Mouse (Mus musculus) C2C12 (cell line): ENCODE results near the gene Sdccag8.

Source experiments
- CEBPB ChIP-seq: IDR thresholded peaks from one replicate; pipeline ENCODE4 v1.6.1; 2011; ENCODE audit warnings: low read depth, mild to moderate bottlenecking, control low read depth, moderate library complexity
- CTCF ChIP-seq: IDR thresholded peaks from one replicate; pipeline ENCODE4 v1.5.1; 2011; ENCODE audit not compliant: control insufficient read depth, insufficient read depth, insufficient read length
- MYOG ChIP-seq: IDR thresholded peaks from one replicate; pipeline ENCODE4 v1.6.1; 2011; ENCODE audit not compliant: control insufficient read depth, insufficient read length; ENCODE audit errors: extremely low read depth

DNA sequence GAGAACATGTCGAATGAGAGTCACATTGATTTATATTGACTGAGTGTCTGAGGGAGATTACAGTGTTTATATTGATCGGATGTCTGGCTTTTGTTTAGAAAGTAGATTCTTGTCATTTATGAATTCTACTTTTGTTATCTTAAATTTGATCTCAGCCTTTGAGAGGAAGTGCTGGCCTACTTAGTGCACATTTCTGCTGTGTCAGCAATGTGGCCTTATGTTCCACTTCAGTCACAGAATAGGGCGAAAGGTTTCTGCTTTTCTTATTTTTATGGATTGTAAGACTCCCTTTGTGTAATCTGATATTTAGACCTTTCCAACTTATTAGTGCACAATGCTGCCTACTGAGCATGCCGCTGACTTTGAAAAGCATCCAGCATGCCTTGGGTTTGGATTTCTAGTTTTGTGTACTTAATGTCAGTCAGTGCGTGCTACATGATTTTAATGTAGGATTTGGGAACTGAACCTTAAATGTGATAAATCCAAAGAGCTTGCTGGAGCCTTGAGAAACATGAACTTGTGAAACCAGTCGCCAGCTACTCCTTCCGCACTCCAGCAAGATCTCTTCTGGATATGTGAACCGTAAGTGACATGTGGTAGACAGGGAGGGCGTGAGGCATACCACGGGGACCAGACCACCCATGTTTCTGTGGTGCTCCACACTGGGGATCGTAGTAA lies 34.3 kb downstream of the Sdccag8 start:
- TF ChIP-seq CTCF (no peak), MYOG (no peak), CEBPB (no peak)
